Mouse (Mus musculus) MEL (cell line): Measurements from ENCODE around the gene Gria3. TPM values are rescaled to one million over a fixed set of nuclear protein-coding genes. Genes with fewer than 3 reads are reported as not detected.

Experiments used
- DNase-seq: peaks from one replicate; pipeline ENCODE4 v3.0.0; 2011; ENCODE audit warnings: low read depth, low spot score
- H3K27ac ChIP-seq: 2 replicates; pipeline ENCODE4 v1.5.1; 2012; ENCODE audit warnings: low read depth, mild to moderate bottlenecking, control low read depth, low read length, moderate library complexity; ENCODE audit not compliant: control insufficient read depth
- H3K27me3 ChIP-seq, 2 experiments: fragments of 150-350 bp in 1 of 2; sonication (generic) in 1 of 2; 2 replicates each; pipeline ENCODE4 v1.6.1; 2012; ENCODE audit warnings: low read length in 2 of 2, mild to moderate bottlenecking in 2 of 2, improper control_type of control experiment in 1 of 2, moderate library complexity in 1 of 2; ENCODE audit not compliant: insufficient read depth in 2 of 2, control insufficient read depth in 1 of 2
- H3K36me3 ChIP-seq, 2 experiments: 2 replicates each; pipeline ENCODE4 v1.6.1; 2012 to 2014; ENCODE audit warnings: low read length in 2 of 2, improper control_type of control experiment in 1 of 2, inconsistent platforms in 1 of 2, mild to moderate bottlenecking in 1 of 2; ENCODE audit not compliant: insufficient read depth in 2 of 2, control insufficient read depth in 1 of 2
- H3K4me1 ChIP-seq, 2 experiments: fragments of 150-350 bp in 1 of 2; sonication (generic) in 1 of 2; 2 replicates each; pipeline ENCODE4 v1.6.1; 2012; ENCODE audit warnings: low read length in 2 of 2, improper control_type of control experiment in 1 of 2, mild to moderate bottlenecking in 1 of 2; ENCODE audit not compliant: insufficient read depth in 2 of 2, control insufficient read depth in 1 of 2
- H3K4me3 ChIP-seq, 2 experiments: fragments of 150-350 bp in 1 of 2; sonication (generic) in 1 of 2; 2 replicates each; pipeline ENCODE4 v1.5.1; 2012; ENCODE audit warnings: low read depth in 2 of 2, low read length in 2 of 2, mild to moderate bottlenecking in 2 of 2, moderate library complexity in 2 of 2, control low read depth in 1 of 2, improper control_type of control experiment in 1 of 2; ENCODE audit not compliant: control insufficient read depth in 1 of 2, insufficient read depth in 1 of 2
- H3K79me2 ChIP-seq: 2 replicates; pipeline ENCODE4 v1.6.1; 2012; ENCODE audit warnings: mild to moderate bottlenecking, low read length, moderate library complexity; ENCODE audit not compliant: control insufficient read depth, poor library complexity, insufficient read depth
- H3K9ac ChIP-seq: 2 replicates; pipeline ENCODE4 v1.6.1; 2012; ENCODE audit warnings: low read depth, mild to moderate bottlenecking, control low read depth, low read length, moderate library complexity; ENCODE audit not compliant: control insufficient read depth, poor library complexity, severe bottlenecking
- H3K9me3 ChIP-seq: fragments of 150-350 bp; sonication (generic); replicated peaks from 2 replicates; pipeline ENCODE4 v1.6.1; 2012; ENCODE audit warnings: mild to moderate bottlenecking, low read length, improper control_type of control experiment, moderate library complexity; ENCODE audit not compliant: insufficient read depth
- CHD1 ChIP-seq: IDR thresholded peaks from 2 replicates; pipeline ENCODE4 v1.6.1; 2012; ENCODE audit warnings: low read depth, mild to moderate bottlenecking, inconsistent platforms, low read length, improper control_type of control experiment
- CHD2 ChIP-seq: IDR thresholded peaks from 2 replicates; pipeline ENCODE4 v1.6.1; 2011; ENCODE audit warnings: low read length, improper control_type of control experiment
- CTCF ChIP-seq, 3 experiments: IDR thresholded peaks in 2 of 3; conservative IDR thresholded peaks in 1 of 3; 2 replicates each; pipeline ENCODE4 v1.5.1; 2011 to 2012; ENCODE audit warnings: low read length in 3 of 3, low read depth in 2 of 3, mild to moderate bottlenecking in 2 of 3, improper control_type of control experiment in 1 of 3, inconsistent platforms in 1 of 3, mixed read lengths in 1 of 3, moderate library complexity in 1 of 3; ENCODE audit not compliant: control insufficient read depth in 1 of 3, insufficient read depth in 1 of 3, poor library complexity in 1 of 3, severe bottlenecking in 1 of 3
- E2F4 ChIP-seq: IDR thresholded peaks from 2 replicates; pipeline ENCODE4 v1.6.1; 2011; ENCODE audit warnings: low read depth, low read length, improper control_type of control experiment, borderline replicate concordance
- ELF1 ChIP-seq: IDR thresholded peaks from 2 replicates; pipeline ENCODE4 v1.6.1; 2014; ENCODE audit warnings: low read depth, mild to moderate bottlenecking, inconsistent platforms, low read length, improper control_type of control experiment, moderate library complexity
- EP300 ChIP-seq, 2 experiments: IDR thresholded peaks; 2 replicates each; pipeline ENCODE4 v1.6.1; 2011; ENCODE audit warnings: improper control_type of control experiment in 2 of 2, low read length in 2 of 2, low read depth in 1 of 2, mild to moderate bottlenecking in 1 of 2
- GABPA ChIP-seq: IDR thresholded peaks from 2 replicates; pipeline ENCODE4 v1.6.1; 2012; ENCODE audit warnings: low read depth, mild to moderate bottlenecking, inconsistent platforms, low read length, improper control_type of control experiment, moderate library complexity
- GATA1 ChIP-seq: IDR thresholded peaks from 2 replicates; pipeline ENCODE4 v1.6.1; 2011; ENCODE audit warnings: low read depth, low read length, improper control_type of control experiment
- HCFC1 ChIP-seq: IDR thresholded peaks from 2 replicates; pipeline ENCODE4 v1.6.1; 2012; ENCODE audit warnings: low read depth, mild to moderate bottlenecking, inconsistent platforms, low read length, improper control_type of control experiment, moderate library complexity
- JUND ChIP-seq: IDR thresholded peaks from 2 replicates; pipeline ENCODE4 v1.6.1; 2011; ENCODE audit warnings: low read depth, mild to moderate bottlenecking, improper control_type of control experiment, low read length
- KAT2A ChIP-seq: conservative IDR thresholded peaks from 2 replicates; pipeline ENCODE4 v1.6.1; 2012; ENCODE audit warnings: low read depth, low read length, improper control_type of control experiment, inconsistent platforms
- MAX ChIP-seq: IDR thresholded peaks from 2 replicates; pipeline ENCODE4 v1.6.1; 2011; ENCODE audit warnings: low read length, improper control_type of control experiment
- MEF2A ChIP-seq: IDR thresholded peaks from 2 replicates; pipeline ENCODE4 v1.6.1; 2014; ENCODE audit warnings: low read depth, mild to moderate bottlenecking, inconsistent platforms, low read length, improper control_type of control experiment; ENCODE audit not compliant: poor library complexity, insufficient replicate concordance, severe bottlenecking; ENCODE audit errors: extremely low read depth
- MXI1 ChIP-seq: IDR thresholded peaks from 2 replicates; pipeline ENCODE4 v1.6.1; 2011; ENCODE audit warnings: mild to moderate bottlenecking, low read depth, low read length, improper control_type of control experiment
- MYB ChIP-seq: IDR thresholded peaks from 2 replicates; pipeline ENCODE4 v1.6.1; 2011; ENCODE audit warnings: mild to moderate bottlenecking, low read depth, low read length, improper control_type of control experiment
- POLR2A ChIP-seq, 2 experiments: IDR thresholded peaks; 2 replicates each; pipeline ENCODE4 v1.6.1; 2011 to 2012; ENCODE audit warnings: low read length in 2 of 2, mild to moderate bottlenecking in 2 of 2, control low read depth in 1 of 2, improper control_type of control experiment in 1 of 2, low read depth in 1 of 2, moderate library complexity in 1 of 2; ENCODE audit not compliant: control insufficient read depth in 1 of 2, insufficient read depth in 1 of 2, poor library complexity in 1 of 2
- POLR2AphosphoS2 ChIP-seq: IDR thresholded peaks from 2 replicates; pipeline ENCODE4 v1.6.1; 2011; ENCODE audit warnings: low read length, improper control_type of control experiment
- RCOR1 ChIP-seq: IDR thresholded peaks from 2 replicates; pipeline ENCODE4 v1.6.1; 2012; ENCODE audit warnings: low read depth, mild to moderate bottlenecking, inconsistent platforms, low read length, improper control_type of control experiment
- SIN3A ChIP-seq: IDR thresholded peaks from 2 replicates; pipeline ENCODE4 v1.6.1; 2012; ENCODE audit warnings: low read length, improper control_type of control experiment, inconsistent platforms
- SMC3 ChIP-seq: IDR thresholded peaks from 2 replicates; pipeline ENCODE4 v1.6.1; 2011; ENCODE audit warnings: low read depth, low read length, improper control_type of control experiment
- TCF12 ChIP-seq: IDR thresholded peaks from 2 replicates; pipeline ENCODE4 v1.6.1; 2014; ENCODE audit warnings: low read depth, mild to moderate bottlenecking, inconsistent platforms, low read length, improper control_type of control experiment, moderate library complexity
- UBTF ChIP-seq: IDR thresholded peaks from 2 replicates; pipeline ENCODE4 v1.6.1; 2012; ENCODE audit warnings: low read depth, mild to moderate bottlenecking, inconsistent platforms, low read length, improper control_type of control experiment, moderate library complexity, borderline replicate concordance; ENCODE audit not compliant: insufficient read depth
- USF1 ChIP-seq: IDR thresholded peaks from 2 replicates; pipeline ENCODE4 v1.6.1; 2014; ENCODE audit warnings: low read depth, mild to moderate bottlenecking, inconsistent platforms, low read length, improper control_type of control experiment, moderate library complexity
- USF2 ChIP-seq, 2 experiments: IDR thresholded peaks; 2 replicates each; pipeline ENCODE4 v1.6.1; 2011 to 2012; ENCODE audit warnings: improper control_type of control experiment in 2 of 2, low read length in 2 of 2, borderline replicate concordance in 1 of 2, inconsistent platforms in 1 of 2, low read depth in 1 of 2, mild to moderate bottlenecking in 1 of 2; ENCODE audit not compliant: insufficient read depth in 1 of 2
- ZC3H11A ChIP-seq: IDR thresholded peaks from 2 replicates; pipeline ENCODE4 v1.6.1; 2012; ENCODE audit warnings: low read depth, mild to moderate bottlenecking, inconsistent platforms, low read length, improper control_type of control experiment
- polyA plus RNA-seq, 2 experiments: library from polyadenylated mRNA; stranded (reverse) in 1 of 2; unstranded in 1 of 2; fragments of >175 nt in 1 of 2; fragments of >200 nt in 1 of 2; gene quantifications; 2 replicates each; pipeline versions ENCODE4 v1.2.1 to v1.2.4; 2012; ENCODE audit warnings: low replicate concordance in 2 of 2, low read depth in 1 of 2; ENCODE audit not compliant: insufficient read length in 2 of 2, insufficient read depth in 1 of 2, missing spikeins in 1 of 2
- total RNA-seq: library from RNA; depleted of rRNA; stranded (reverse); fragments of 300-350 nt; gene quantifications from 2 replicates; pipeline ENCODE4 v1.2.3, GENCODE M21; 2012

Gria3 gene
- total and polyA plus RNA-seq, 3 experiments = not detected

GRCm38 (mm10) chrX:41616928-41617327 lies 216.3 kb downstream of the Gria3 start:
- Histone ChIP-seq H3K36me3 (no peaks in the 10 kb centered on the region), H3K79me2 (no peaks in the 10 kb centered on the region), H3K9me3 (no peaks in the 10 kb centered on the region), H3K4me1 (no peaks in the 10 kb centered on the region), H3K4me3 (no peak overlapping the region), H3K27ac (no peak overlapping the region)
- DNase-seq = no peak
- TF ChIP-seq CHD2 (no peak), E2F4 (no peak), GABPA (no peak), TCF12 (no peak), POLR2AphosphoS2 (no peak), MAX (no peak), ELF1 (no peak), MXI1 (no peak), USF1 (no peak), POLR2A (IDR thresholded peaks at IDR 0.05; ENCODE audit: control insufficient read depth in 1 of 2, insufficient read depth in 1 of 2, low read depth in 1 of 2, low read length in 2 of 2, poor library complexity in 1 of 2) (no peak), MEF2A (no peak), CHD1 (no peak), UBTF (no peak)
- TF ChIP-seq, all 39 proteins: peak for 0
- no peak overlapping the region for H3K9ac ChIP-seq
- H3K27me3 ChIP-seq = no peaks in the 10 kb centered on the region

GRCm38 (mm10) chrX:41618396-41618795 lies 217.7 kb downstream of the Gria3 start:
- TF ChIP-seq USF2 (IDR thresholded peaks at IDR 0.05; ENCODE audit: borderline replicate concordance in 1 of 2, insufficient read depth in 1 of 2, low read depth in 1 of 2, low read length in 2 of 2) (no peak), JUND (no peak), SIN3A (no peak), UBTF (no peak), CTCF (IDR thresholded peaks at IDR 0.05 in 2 of 3, conservative IDR thresholded peaks at IDR 0.05 in 1 of 3; ENCODE audit: control insufficient read depth in 1 of 3, insufficient read depth in 1 of 3, low read depth in 2 of 3, low read length in 3 of 3, poor library complexity in 1 of 3, severe bottlenecking in 1 of 3) (no peak), RCOR1 (no peak), SMC3 (no peak), TCF12 (no peak), USF1 (no peak), MYB (no peak), GATA1 (no peak), MXI1 (no peak), ZC3H11A (no peak), MAX (no peak), CHD2 (no peak), EP300 (IDR thresholded peaks at IDR 0.05; ENCODE audit: low read depth in 1 of 2, low read length in 2 of 2) (no peak), KAT2A (no peak), HCFC1 (no peak)

More at GRCm38 (mm10) chrX:41618396-41618795, 217.7 kb downstream of the Gria3 start:
- Histone ChIP-seq H3K36me3 (no peaks in the 10 kb centered on the region), H3K79me2 (no peaks in the 10 kb centered on the region), H3K4me3 (no peak overlapping the region), H3K27me3 (no peaks in the 10 kb centered on the region), H3K9ac (no peak overlapping the region), H3K27ac (no peak overlapping the region), H3K9me3 (no peaks in the 10 kb centered on the region), H3K4me1 (no peaks in the 10 kb centered on the region)
- DNase-seq = no peak
